Mouse (Mus musculus) megakaryocyte, embryonic 14.5 days (primary cell): ENCODE measurements around the gene H2al1m.

Experiments used
- FLI1 ChIP-seq: IDR thresholded peaks from 2 replicates; pipeline ENCODE4 v1.6.1; 2012; ENCODE audit warnings: low read length, inconsistent platforms, mixed read lengths
- GATA1 ChIP-seq: IDR thresholded peaks from 3 replicates; pipeline ENCODE4 v1.6.1; 2012; ENCODE audit warnings: mixed read lengths, low read length, inconsistent platforms, borderline replicate concordance

GRCm38 (mm10) chrX:9243381-9243864 is 40.1 kb upstream of the H2al1m start:
- no peak for TF ChIP-seq FLI1
- TF ChIP-seq GATA1: no peak
